17 mouse cellular contexts compared by ENCODE assay signal in the genomic region with DNA sequence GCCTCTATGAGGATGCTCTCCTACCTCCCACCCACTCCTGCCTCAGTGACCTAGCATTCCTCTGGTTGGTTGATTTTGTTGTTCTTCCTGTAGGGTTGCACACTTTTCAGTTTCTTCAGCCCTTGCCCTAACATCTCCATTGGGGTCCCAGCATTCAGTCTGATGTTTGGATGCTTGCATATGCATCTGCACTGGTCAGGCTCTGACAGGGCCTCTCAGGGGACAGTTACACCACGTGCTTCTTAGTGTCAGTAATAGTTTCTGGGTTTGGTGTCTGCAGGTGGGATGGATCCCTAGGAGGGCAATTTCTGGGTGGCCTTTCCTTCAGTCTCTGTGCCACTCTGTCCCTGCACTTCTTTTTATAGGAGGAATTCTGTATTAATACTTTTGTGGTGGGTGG.
"Had no signal": no experiment of that assay in that cellular context is flagged by ENCODE, and none has a peak within 500 bp of the region (broad histone marks: within the 10 kb centered on the region; RNA-seq: fewer than 3 reads in every experiment).

No protein-coding gene starts in this region.

- H3K27ac ChIP-seq: liver, embryonic 13.5 days; neural tube, embryonic 13.5 days; stomach, embryonic 15.5 days had no signal

- H3K4me1 ChIP-seq: liver, embryonic 13.5 days; neural tube, embryonic 13.5 days; stomach, embryonic 15.5 days had no signal

- H3K9ac ChIP-seq: liver, embryonic 13.5 days; neural tube, embryonic 13.5 days; stomach, embryonic 15.5 days had no signal

- H3K4me3 ChIP-seq: liver, embryonic 13.5 days; myocyte; neural tube, embryonic 13.5 days; stomach, embryonic 15.5 days had no signal

- H3K9me3 ChIP-seq: liver, embryonic 13.5 days; neural tube, embryonic 13.5 days; stomach, embryonic 15.5 days had no signal

- H3K36me3 ChIP-seq: liver, embryonic 13.5 days; neural tube, embryonic 13.5 days; stomach, embryonic 15.5 days had no signal

- DNase-seq: kidney, adult 18-20 months; kidney, adult 9 months; kidney, postnatal 14 days; kidney, postnatal 4 days; left cerebral cortex, postnatal 4 days; liver, embryonic 13.5 days; lung, adult 2 months; lung, postnatal 14 days; lung, postnatal 4 days; retina, postnatal 1 day; right cerebral cortex, postnatal 25 days; spleen, adult 18-20 months; thymus, postnatal 25 days had no signal

- H3K27me3 ChIP-seq: liver, embryonic 13.5 days; neural tube, embryonic 13.5 days; stomach, embryonic 15.5 days had no signal

- H3K4me2 ChIP-seq: liver, embryonic 13.5 days; neural tube, embryonic 13.5 days; stomach, embryonic 15.5 days had no signal

- ATAC-seq: intestine, embryonic 16.5 days had no signal
